Mouse (Mus musculus) bone marrow, adult 2 months (tissue): ENCODE results near the gene Map3k14.

Source experiments
- CTCF ChIP-seq: fragments of 200-500 bp; IDR thresholded peaks from 2 replicates; pipeline ENCODE4 v1.5.1; 2011; ENCODE audit warnings: low read length, control low read depth; ENCODE audit not compliant: control insufficient read depth, insufficient read depth
- POLR2A ChIP-seq: fragments of 200-500 bp; IDR thresholded peaks from 2 replicates; pipeline ENCODE4 v1.6.1; 2011; ENCODE audit warnings: low read depth, mild to moderate bottlenecking, control low read depth, low read length, borderline replicate concordance; ENCODE audit not compliant: control insufficient read depth

DNA sequence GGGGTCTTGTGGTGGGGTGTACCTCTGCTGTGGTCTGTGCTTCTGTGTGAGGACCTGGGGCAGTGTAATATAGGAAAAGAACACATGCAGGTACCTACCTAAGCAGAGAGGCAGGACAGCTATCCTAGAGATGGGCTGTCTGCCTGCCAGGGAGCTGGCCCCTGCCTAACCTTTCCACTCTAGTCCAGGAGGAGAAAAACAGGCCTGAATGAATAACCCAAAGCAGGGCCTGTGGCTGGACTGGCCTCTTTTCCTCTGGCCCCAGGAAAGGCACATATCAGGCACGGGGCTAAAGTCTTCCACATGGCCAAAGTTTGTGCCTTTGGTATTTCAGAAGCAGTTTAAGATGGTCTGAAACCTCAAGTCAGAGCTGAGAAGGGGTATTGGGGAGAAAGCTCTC lies 86.8 kb downstream of the Map3k14 start:
- TF ChIP-seq CTCF (no peak), POLR2A (no peak)
